Mouse (Mus musculus) G1E (cell line): ENCODE measurements around the gene Gnaq.
"Not testable (repeated sequence)": the region's sequence is repeated elsewhere in the genome, so short reads cannot be mapped to it uniquely, and the experiment has no call there.

Experiments
- CTCF ChIP-seq: IDR thresholded peaks from 2 replicates; pipeline ENCODE4 v1.5.1; 2012; ENCODE audit warnings: low read depth, low read length, inconsistent platforms, mixed read lengths
- GATA1 ChIP-seq: IDR thresholded peaks from 2 replicates; pipeline ENCODE4 v1.6.1; 2012; ENCODE audit warnings: borderline replicate concordance, low read length, inconsistent platforms, mixed read lengths
- GATA2 ChIP-seq: IDR thresholded peaks from 2 replicates; pipeline ENCODE4 v1.6.1; 2012; ENCODE audit warnings: low read depth, low read length, inconsistent platforms, borderline replicate concordance
- POLR2AphosphoS5 ChIP-seq: IDR thresholded peaks from 2 replicates; pipeline ENCODE4 v1.6.1; 2012; ENCODE audit warnings: low read depth, low read length, inconsistent platforms; ENCODE audit not compliant: insufficient replicate concordance
- TAL1 ChIP-seq: conservative IDR thresholded peaks from 2 replicates; pipeline ENCODE4 v1.6.1; 2012; ENCODE audit warnings: low read depth, low read length, inconsistent platforms, mixed read lengths

DNA sequence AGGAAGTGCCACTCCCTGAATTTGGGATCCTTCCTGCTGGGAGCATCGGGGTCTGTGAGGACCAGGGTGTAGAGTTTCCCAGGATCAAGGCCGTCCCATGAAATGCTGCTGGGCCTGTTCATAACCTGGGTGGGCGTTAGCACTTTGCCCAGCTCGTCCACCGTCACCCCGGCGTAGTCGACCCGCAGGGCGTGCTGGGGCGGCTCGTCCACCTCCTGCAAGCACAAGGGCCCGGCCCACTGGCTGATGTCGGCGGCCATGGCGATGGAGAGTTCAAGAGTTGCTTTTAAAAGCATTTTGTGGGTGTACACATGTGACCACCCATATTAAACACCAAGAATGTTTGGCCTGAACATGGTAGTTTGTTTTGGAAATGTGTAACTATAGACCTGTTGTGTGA, 134.7 kb downstream of the Gnaq start:
- TF ChIP-seq CTCF, TAL1, POLR2AphosphoS5, GATA1, GATA2: not testable (repeated sequence)
